ENCODE assay signal across 15 mouse cellular contexts in genomic region chr19:7533891-7534290, GRCm38 (mm10). TPM values are rescaled to one million over a fixed set of nuclear protein-coding genes. Genes with fewer than 3 reads are reported as not detected.
DNase-seq lines count a peak whose midpoint lies in the region; ATAC-seq and TF ChIP-seq lines count a peak whose summit lies in the region.
"Had no signal": no experiment of that assay in that cellular context is flagged by ENCODE, and none has a peak within 500 bp of the region (broad histone marks: within the 10 kb centered on the region; RNA-seq: fewer than 3 reads in every experiment).

No protein-coding gene starts in this region.

- 65% methylated on average over 5 of the region's 5 CpGs for WGBS in kidney, adult 2 months

- no peak for TF ChIP-seq CTCF in kidney, adult 2 months (conservative IDR thresholded peaks at IDR 0.05; ENCODE audit: insufficient read depth, insufficient read length, low read depth, low read length)

- peaks cover 9% of the 10 kb centered on the region for H3K36me3 ChIP-seq in kidney, adult 2 months (ENCODE audit: control insufficient read depth, insufficient read depth, low read length)

- no peak overlapping the region for H3K27ac ChIP-seq in kidney, adult 2 months (ENCODE audit: insufficient read depth, low read depth, low read length)
- H3K27ac ChIP-seq: liver, embryonic 14.5 days; midbrain, embryonic 12.5 days; neural tube, embryonic 12.5 days had no signal

- TF ChIP-seq POLR2A in kidney, adult 2 months (IDR thresholded peaks at IDR 0.05; ENCODE audit: low read depth, low read length) = no peak

- no peak overlapping the region for H3K4me3 ChIP-seq in kidney, adult 2 months (ENCODE audit: insufficient read depth, low read depth, low read length)
- H3K4me3 ChIP-seq: midbrain, embryonic 12.5 days; neural tube, embryonic 12.5 days had no signal

- no peaks in the 10 kb centered on the region for H3K27me3 ChIP-seq in kidney, adult 2 months (replicated peaks; ENCODE audit: control insufficient read depth, insufficient read depth, low read length)
- H3K27me3 ChIP-seq: midbrain, embryonic 12.5 days; neural tube, embryonic 12.5 days had no signal

- ATAC-seq in megakaryocyte-erythroid progenitor cell, adult 5-6 weeks (replicated peaks; ENCODE audit: low FRiP score, low TSS enrichment, poor library complexity, severe bottlenecking) = no peak
- ATAC-seq: inflammation-experienced regulatory T-cells, adult 6 months had no signal

- peak; percentile 27 for DNase-seq in adrenal gland, postnatal 14 days
- DNase-seq in adrenal gland, adult 8-10 months = no peak
- DNase-seq in kidney, adult 2 months = peak; percentile 29
- no peak for DNase-seq in kidney, postnatal 10 days
- DNase-seq in Muller cell, postnatal 12 days (ENCODE audit: inconsistent ontology term) = peak; percentile 61
- DNase-seq in cerebellum, adult 9-10 months = peak; percentile 35
- DNase-seq in retina, embryonic 14.5 days (ENCODE audit: low spot score) = no peak
- DNase-seq: heart, postnatal 10 days; kidney, postnatal 14 days; retina, postnatal 1 day had no signal

- no peaks in the 10 kb centered on the region for H3K4me1 ChIP-seq in kidney, adult 2 months (ENCODE audit: control insufficient read depth, insufficient read depth, low read length)
- H3K4me1 ChIP-seq: midbrain, embryonic 12.5 days; neural tube, embryonic 12.5 days had no signal

RNA-seq across cellular contexts. Expression of gene Pla2g16, which starts 23.4 kb away (rescaled TPM):
- total RNA-seq in adrenal gland, postnatal 14 days (2021) = 72.9 and 79.7 TPM in 2 replicates
- total RNA-seq in adrenal gland, adult 8-10 months (2022) = 10 to 100 TPM; 50.3 to 83.3 (median 57.3) TPM
- 24.3 and 24.9 TPM in 2 replicates for polyA plus RNA-seq in kidney, adult 2 months (2012; rRNA removed)
- total RNA-seq in megakaryocyte-erythroid progenitor cell, adult 5-6 weeks (2014; fragmentation: Nextera tagmentation) = 29.6 and 32.5 TPM in 2 replicates
- 25.6 and 37.9 TPM in 2 replicates for total RNA-seq in megakaryocyte-erythroid progenitor cell, adult 5-6 weeks (2017)

RNA-seq across cellular contexts. Expression of gene Atl3, which starts 40.1 kb away (rescaled TPM):
- 95.0 and 101 TPM in 2 replicates for total RNA-seq in adrenal gland, postnatal 14 days (2021)
- total RNA-seq in adrenal gland, adult 8-10 months (2022) = 100 to 1,000 TPM; 126 to 140 (median 136) TPM
- 12.7 and 20.4 TPM in 2 replicates for polyA plus RNA-seq in kidney, adult 2 months (2012; rRNA removed)
- total RNA-seq in megakaryocyte-erythroid progenitor cell, adult 5-6 weeks (2014; fragmentation: Nextera tagmentation) = 59.2 and 60.3 TPM in 2 replicates
- 73.8 and 99.0 TPM in 2 replicates for total RNA-seq in megakaryocyte-erythroid progenitor cell, adult 5-6 weeks (2017)

RNA-seq across cellular contexts. Expression of gene Rtn3, which starts 50.8 kb away (rescaled TPM):
- total RNA-seq in adrenal gland, postnatal 14 days (2021) = 127 and 134 TPM in 2 replicates
- total RNA-seq in adrenal gland, adult 8-10 months (2022) = 100 to 1,000 TPM; 117 to 159 (median 137) TPM
- polyA plus RNA-seq in kidney, adult 2 months (2012; rRNA removed) = 186 and 190 TPM in 2 replicates
- total RNA-seq in megakaryocyte-erythroid progenitor cell, adult 5-6 weeks (2014; fragmentation: Nextera tagmentation) = 79.7 and 98.2 TPM in 2 replicates
- 54.8 and 58.5 TPM in 2 replicates for total RNA-seq in megakaryocyte-erythroid progenitor cell, adult 5-6 weeks (2017)

Comparison
In these comparisons a context has a peak if more than half of its experiments do, and no peak if none do; other contexts are left out.
1. DNase-seq: peak in adrenal gland, postnatal 14 days (single experiment), kidney, adult 2 months (single experiment), Muller cell, postnatal 12 days (single experiment) and cerebellum, adult 9-10 months (single experiment); none in adrenal gland, adult 8-10 months (single experiment), kidney, postnatal 10 days (single experiment) and retina, embryonic 14.5 days (single experiment).